Mouse (Mus musculus) CH12.LX (cell line): ENCODE results near the gene Snx11. TPM values are rescaled to one million over a fixed set of nuclear protein-coding genes. Genes with fewer than 3 reads are reported as not detected.

ENCODE experiments used
- DNase-seq: peaks from one replicate; pipeline ENCODE4 v3.0.0-alpha.2; 2013; ENCODE audit errors: extremely low read depth
- H3K27ac ChIP-seq: 2 replicates; pipeline ENCODE4 v1.5.1; 2012; ENCODE audit warnings: low read depth, mild to moderate bottlenecking, control low read depth, moderate library complexity; ENCODE audit not compliant: insufficient read depth
- H3K27me3 ChIP-seq: replicated peaks from 2 replicates; pipeline ENCODE3; 2012; ENCODE audit warnings: inconsistent platforms
- H3K36me3 ChIP-seq, 2 experiments: replicated peaks in 1 of 2; 2 replicates each; pipeline versions ENCODE3 to v1.6.1; 2012; ENCODE audit warnings: inconsistent platforms in 1 of 2, low read length in 1 of 2, mild to moderate bottlenecking in 1 of 2, mixed read lengths in 1 of 2, moderate library complexity in 1 of 2; ENCODE audit not compliant: control insufficient read depth in 1 of 2, insufficient read depth in 1 of 2
- H3K4me1 ChIP-seq, 2 experiments: 2 replicates each; pipeline ENCODE4 v1.6.1; 2012; ENCODE audit warnings: inconsistent platforms in 1 of 2, moderate library complexity in 1 of 2; ENCODE audit not compliant: insufficient read depth in 2 of 2, control insufficient read depth in 1 of 2
- H3K4me2 ChIP-seq: 2 replicates; pipeline ENCODE4 v1.6.1; 2012; ENCODE audit warnings: low read depth, mild to moderate bottlenecking, control low read depth; ENCODE audit not compliant: poor library complexity, insufficient read depth, severe bottlenecking
- H3K4me3 ChIP-seq, 3 experiments: fragments of 150-350 bp in 1 of 3; sonication (generic) in 1 of 3; replicated peaks in 1 of 3; 2 replicates each; pipeline versions ENCODE3 to v1.5.1; 2011 to 2012; ENCODE audit warnings: low read depth in 2 of 3, low read length in 2 of 3, mild to moderate bottlenecking in 2 of 3, moderate library complexity in 2 of 3, control low read depth in 1 of 3, improper control_type of control experiment in 1 of 3, inconsistent platforms in 1 of 3, mixed read lengths in 1 of 3; ENCODE audit not compliant: poor library complexity in 1 of 3
- H3K79me2 ChIP-seq: replicated peaks from 2 replicates; pipeline ENCODE4 v1.6.1; 2012; ENCODE audit warnings: mild to moderate bottlenecking, moderate library complexity; ENCODE audit not compliant: control insufficient read depth, poor library complexity, insufficient read depth, severe bottlenecking; ENCODE audit errors: extremely low read depth
- H3K9ac ChIP-seq: 2 replicates; pipeline ENCODE4 v1.6.1; 2012; ENCODE audit warnings: low read depth, mild to moderate bottlenecking, control low read depth, moderate library complexity; ENCODE audit not compliant: insufficient read depth
- H3K9me3 ChIP-seq: replicated peaks from 2 replicates; pipeline ENCODE3; 2012; ENCODE audit warnings: low read length, inconsistent platforms, mixed read lengths
- CTCF ChIP-seq, 2 experiments: IDR thresholded peaks in 1 of 2; conservative IDR thresholded peaks in 1 of 2; 2 replicates each; pipeline ENCODE4 v1.5.1; 2011 to 2012; ENCODE audit warnings: low read depth in 2 of 2, low read length in 2 of 2, improper control_type of control experiment in 1 of 2, inconsistent platforms in 1 of 2, mild to moderate bottlenecking in 1 of 2, moderate library complexity in 1 of 2
- E2F4 ChIP-seq: IDR thresholded peaks from 2 replicates; pipeline ENCODE4 v1.6.1; 2011; ENCODE audit warnings: low read depth, low read length, improper control_type of control experiment; ENCODE audit not compliant: insufficient replicate concordance
- ELF1 ChIP-seq: IDR thresholded peaks from 2 replicates; pipeline ENCODE4 v1.6.1; 2014; ENCODE audit warnings: low read depth, mild to moderate bottlenecking, inconsistent platforms, low read length, improper control_type of control experiment
- ETS1 ChIP-seq: conservative IDR thresholded peaks from 2 replicates; pipeline ENCODE4 v1.6.1; 2012; ENCODE audit warnings: low read depth, mild to moderate bottlenecking, inconsistent platforms, low read length, improper control_type of control experiment, moderate library complexity
- GABPA ChIP-seq: IDR thresholded peaks from 2 replicates; pipeline ENCODE4 v1.6.1; 2012; ENCODE audit warnings: low read depth, low read length, improper control_type of control experiment, inconsistent platforms; ENCODE audit not compliant: insufficient replicate concordance
- HCFC1 ChIP-seq: IDR thresholded peaks from 2 replicates; pipeline ENCODE4 v1.6.1; 2012; ENCODE audit warnings: low read depth, mild to moderate bottlenecking, inconsistent platforms, low read length, improper control_type of control experiment
- JUN ChIP-seq: IDR thresholded peaks from 2 replicates; pipeline ENCODE4 v1.6.1; 2011; ENCODE audit warnings: low read depth, mild to moderate bottlenecking, low read length, improper control_type of control experiment, moderate library complexity; ENCODE audit not compliant: insufficient read depth
- KAT2A ChIP-seq: IDR thresholded peaks from 2 replicates; pipeline ENCODE4 v1.6.1; 2012; ENCODE audit warnings: low read length, improper control_type of control experiment, inconsistent platforms; ENCODE audit not compliant: insufficient replicate concordance
- MAFK ChIP-seq: IDR thresholded peaks from 2 replicates; pipeline ENCODE4 v1.6.1; 2011; ENCODE audit warnings: low read length, improper control_type of control experiment; ENCODE audit not compliant: insufficient replicate concordance
- MAX ChIP-seq: IDR thresholded peaks from 2 replicates; pipeline ENCODE4 v1.6.1; 2011; ENCODE audit warnings: low read length, improper control_type of control experiment
- MEF2A ChIP-seq: IDR thresholded peaks from 2 replicates; pipeline ENCODE4 v1.6.1; 2014; ENCODE audit warnings: low read depth, mild to moderate bottlenecking, inconsistent platforms, low read length, improper control_type of control experiment, borderline replicate concordance
- MXI1 ChIP-seq: IDR thresholded peaks from 2 replicates; pipeline ENCODE4 v1.6.1; 2011; ENCODE audit warnings: mild to moderate bottlenecking, low read depth, low read length, improper control_type of control experiment
- NELFE ChIP-seq: IDR thresholded peaks from 2 replicates; pipeline ENCODE4 v1.6.1; 2011; ENCODE audit warnings: low read depth, low read length, improper control_type of control experiment
- NRF1 ChIP-seq: IDR thresholded peaks from 2 replicates; pipeline ENCODE4 v1.6.1; 2014; ENCODE audit warnings: low read depth, mild to moderate bottlenecking, inconsistent platforms, low read length, improper control_type of control experiment, moderate library complexity
- PAX5 ChIP-seq: IDR thresholded peaks from 2 replicates; pipeline ENCODE4 v1.6.1; 2012; ENCODE audit warnings: low read length, inconsistent platforms, mixed read lengths
- POLR2A ChIP-seq: IDR thresholded peaks from 2 replicates; pipeline ENCODE4 v1.6.1; 2011; ENCODE audit warnings: low read depth, mild to moderate bottlenecking, improper control_type of control experiment, low read length
- RAD21 ChIP-seq: IDR thresholded peaks from 2 replicates; pipeline ENCODE4 v1.6.1; 2011; ENCODE audit warnings: low read depth, mild to moderate bottlenecking, low read length, improper control_type of control experiment, moderate library complexity
- SIN3A ChIP-seq: IDR thresholded peaks from 2 replicates; pipeline ENCODE4 v1.6.1; 2012; ENCODE audit warnings: low read length, improper control_type of control experiment, inconsistent platforms
- TBP ChIP-seq: conservative IDR thresholded peaks from 2 replicates; pipeline ENCODE4 v1.6.1; 2011; ENCODE audit warnings: low read depth, low read length, improper control_type of control experiment
- UBTF ChIP-seq: IDR thresholded peaks from 2 replicates; pipeline ENCODE4 v1.6.1; 2012; ENCODE audit warnings: low read depth, mild to moderate bottlenecking, inconsistent platforms, low read length, improper control_type of control experiment, moderate library complexity
- USF1 ChIP-seq: IDR thresholded peaks from 2 replicates; pipeline ENCODE4 v1.6.1; 2014; ENCODE audit warnings: low read depth, mild to moderate bottlenecking, inconsistent platforms, low read length, improper control_type of control experiment
- ZMIZ1 ChIP-seq: IDR thresholded peaks from 2 replicates; pipeline ENCODE4 v1.6.1; 2012; ENCODE audit warnings: low read depth, mild to moderate bottlenecking, inconsistent platforms, low read length, improper control_type of control experiment
- dilution Hi-C: fragments of 300-500 bp; cut with MboI; formaldehyde crosslinking; loops from 2 replicates; pipeline ENCODE4 v1.14.3; 2020; ENCODE audit warnings: low sequenced_read_pairs; ENCODE audit not compliant: extremely low pct_unique_long_range_greater_than_20kb, extremely low pct_ligation_motif_present
- in situ Hi-C: fragments of 300-500 bp; cut with MboI; formaldehyde crosslinking; loops from 3 replicates; pipeline ENCODE4 v1.14.3; 2019; ENCODE audit warnings: low sequenced_read_pairs, low pct_ligation_motif_present, low pct_unique_long_range_greater_than_20kb, mixed read lengths
- polyA plus RNA-seq: library from polyadenylated mRNA; unstranded; fragments of >175 nt; gene quantifications from 2 replicates; pipeline ENCODE4 v1.2.1, GENCODE M21; 2012; ENCODE audit warnings: low read depth; ENCODE audit not compliant: insufficient read length
- total RNA-seq, 2 experiments: library from RNA; depleted of rRNA; stranded (reverse); fragments of 300-350 nt in 1 of 2; fragments of >200 nt in 1 of 2; gene quantifications; 2 replicates each; pipeline ENCODE4 v1.2.3; 2012 to 2014

The Snx11 gene
- total and polyA plus RNA-seq, 3 experiments: 153 to 244 (median 217) TPM

- H3K79me2 ChIP-seq: no peaks in the 10 kb centered on the region
- dilution Hi-C loops: no loop called here
- peaks cover 17% of the 10 kb centered on the region for H3K27me3 ChIP-seq
- no peak for DNase-seq
- no peak overlapping the region for H3K4me3 ChIP-seq
- H3K27ac ChIP-seq: no peak overlapping the region
- H3K9ac ChIP-seq: no peak overlapping the region
- TF ChIP-seq TBP (no peak), CTCF (conservative IDR thresholded peaks at IDR 0.05 in 1 of 2, IDR thresholded peaks at IDR 0.05 in 1 of 2; ENCODE audit: low read depth in 2 of 2, low read length in 2 of 2) (peak; percentile 23 to 29; a peak in 3 of 4 replicates)
- H3K9me3 ChIP-seq: peaks cover 5% of the 10 kb centered on the region
- in situ Hi-C loops: no loop called here
- H3K4me1 ChIP-seq: peaks cover 2 to 7% of the 10 kb centered on the region in 2 experiments; a peak in 3 of 4 replicates
- H3K36me3 ChIP-seq: no peaks in the 10 kb centered on the region
- H3K4me2 ChIP-seq: no peak overlapping the region
Measured at GRCm38 (mm10) chr11:96755298-96755697, 22.1 kb downstream of the Snx11 start.

GRCm38 (mm10) chr11:96747555-96747954 is 29.8 kb downstream of the Snx11 start:
- Histone ChIP-seq H3K27me3 (peaks cover 40% of the 10 kb centered on the region), H3K9ac (no peak overlapping the region), H3K4me3 (no peak overlapping the region), H3K4me2 (no peak overlapping the region), H3K79me2 (no peaks in the 10 kb centered on the region), H3K4me1 (no peaks in the 10 kb centered on the region), H3K36me3 (no peaks in the 10 kb centered on the region), H3K9me3 (no peaks in the 10 kb centered on the region), H3K27ac (no peak overlapping the region)
- DNase-seq: no peak
- in situ Hi-C loops: no loop called here
- dilution Hi-C loops: no loop called here
- TF ChIP-seq USF1 (no peak), MEF2A (no peak), MAX (no peak), GABPA (no peak), JUN (no peak), POLR2A (no peak), ETS1 (no peak), MAFK (no peak), UBTF (no peak), RAD21 (no peak)

- Histone ChIP-seq H3K4me2 (peak overlapping the region; percentile 17; the same call in 1 of the 2 replicates), H3K9ac (no peak overlapping the region), H3K27ac (no peak overlapping the region), H3K79me2 (no peaks in the 10 kb centered on the region), H3K4me3 (no peak overlapping the region), H3K27me3 (peaks cover 43% of the 10 kb centered on the region), H3K9me3 (no peaks in the 10 kb centered on the region), H3K36me3 (no peaks in the 10 kb centered on the region), H3K4me1 (no peaks in the 10 kb centered on the region)
- in situ Hi-C loops (no loop called here), dilution Hi-C loops (no loop called here)
- DNase-seq: no peak
- TF ChIP-seq MXI1 (no peak), PAX5 (no peak), HCFC1 (no peak), SIN3A (no peak), CTCF (conservative IDR thresholded peaks at IDR 0.05 in 1 of 2, IDR thresholded peaks at IDR 0.05 in 1 of 2; ENCODE audit: low read depth in 2 of 2, low read length in 2 of 2) (no peak), KAT2A (no peak), ELF1 (no peak), E2F4 (no peak), JUN (no peak), ZMIZ1 (no peak), NRF1 (no peak), UBTF (no peak), ETS1 (no peak), NELFE (no peak)
Measured at GRCm38 (mm10) chr11:96746648-96747047, 30.7 kb downstream of the Snx11 start.
